Mouse (Mus musculus): ENCODE results near the gene Asic3. TPM values are rescaled to one million over a fixed set of nuclear protein-coding genes. Genes with fewer than 3 reads are reported as not detected.

Gene Asic3
- polyA plus RNA-seq, 1 experiment from 2014 or later: 0.09 TPM

- Histone ChIP-seq H3K4me2 (no peak overlapping the region), H3K9ac (no peak overlapping the region), H3K4me1 (replicated peaks) (0 out of 2 replicates have a peak, but pooled peaks cover 13% of the 10 kb centered on the region), H3K4me3 (no peak overlapping the region), H3K9me3 (replicated peaks) (no peaks in the 10 kb centered on the region), H3K36me3 (peaks cover 62% of the 10 kb centered on the region), H3K27ac (ENCODE audit: poor library complexity, severe bottlenecking) (no peak overlapping the region), H3K27me3 (replicated peaks) (no peaks in the 10 kb centered on the region)
- WGBS: 84% methylated on average over 5 of the region's 5 CpGs
- no peak for ATAC-seq (ENCODE audit: insufficient number of reproducible peaks, low FRiP score)
These were observed 12.1 kb upstream of the Asic3 start for GRCm38 (mm10) chr5:24400911-24401605.

DNA sequence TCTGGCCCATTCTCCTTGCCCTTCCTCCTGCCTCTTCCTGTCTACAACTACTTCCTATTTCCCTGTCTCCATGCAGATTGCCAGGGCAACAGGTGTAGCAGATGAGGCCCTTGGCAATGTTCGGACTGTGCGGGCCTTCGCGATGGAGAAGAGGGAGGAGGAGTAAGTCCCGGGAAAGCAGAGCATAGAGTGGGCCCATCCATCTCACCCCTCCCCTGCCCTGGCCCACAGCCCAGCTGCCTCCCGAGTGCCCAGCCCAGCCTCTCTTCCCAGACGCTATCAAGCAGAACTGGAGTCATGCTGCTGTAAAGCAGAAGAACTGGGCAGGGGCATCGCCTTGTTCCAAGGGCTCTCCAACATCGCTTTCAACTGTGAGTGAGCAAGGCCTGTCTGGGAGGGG is 11.2 kb upstream of the Asic3 start:
- Histone ChIP-seq H3K4me3 (no peak overlapping the region), H3K4me1 (replicated peaks) (0 out of 2 replicates have a peak, but pooled peaks cover 13% of the 10 kb centered on the region), H3K9me3 (replicated peaks) (no peaks in the 10 kb centered on the region), H3K27me3 (replicated peaks) (no peaks in the 10 kb centered on the region), H3K4me2 (no peak overlapping the region), H3K9ac (no peak overlapping the region), H3K36me3 (peaks cover 68% of the 10 kb centered on the region), H3K27ac (ENCODE audit: poor library complexity, severe bottlenecking) (no peak overlapping the region)
- WGBS: 75% methylated on average over 9 of the region's 9 CpGs
- no peak for ATAC-seq (ENCODE audit: insufficient number of reproducible peaks, low FRiP score)

- Histone ChIP-seq H3K4me1 (replicated peaks) (0 out of 2 replicates have a peak, but pooled peaks cover 11% of the 10 kb centered on the region), H3K4me2 (no peak overlapping the region)
- WGBS: 77% methylated on average over 6 of the region's 6 CpGs
These were observed 8.4 kb upstream of the Asic3 start for GRCm38 (mm10) chr5:24404594-24405360.

DNA sequence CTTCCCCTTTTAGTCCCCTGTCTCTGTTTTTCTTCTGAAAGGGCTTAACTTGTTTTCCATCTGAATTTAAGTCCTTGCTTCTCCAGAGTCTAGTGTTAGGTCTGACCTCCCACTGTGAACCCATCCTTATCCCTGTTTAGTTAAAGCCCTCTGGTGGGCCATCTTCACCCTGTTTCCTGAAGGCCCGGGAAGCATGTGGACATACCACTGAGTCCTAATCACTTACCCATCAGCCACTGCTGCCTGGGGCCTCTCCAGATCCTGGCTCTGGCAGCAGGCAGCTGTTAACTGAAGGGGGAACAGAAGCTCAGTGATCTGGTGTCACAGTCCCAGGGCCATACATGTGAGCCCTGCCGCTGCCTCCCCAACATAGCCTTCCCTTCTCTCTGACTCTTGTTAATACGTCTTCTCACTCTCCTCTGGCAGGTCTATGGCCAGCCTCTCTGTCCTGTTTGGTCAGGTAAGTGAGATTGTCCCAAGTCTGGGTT is 7.8 kb upstream of the Asic3 start:
- Histone ChIP-seq H3K4me3 (no peak overlapping the region), H3K27me3 (replicated peaks) (no peaks in the 10 kb centered on the region), H3K9me3 (replicated peaks) (no peaks in the 10 kb centered on the region), H3K9ac (no peak overlapping the region), H3K4me2 (no peak overlapping the region), H3K4me1 (replicated peaks) (0 out of 2 replicates have a peak, but pooled peaks cover 7% of the 10 kb centered on the region), H3K27ac (ENCODE audit: poor library complexity, severe bottlenecking) (no peak overlapping the region), H3K36me3 (peaks cover 87% of the 10 kb centered on the region)
- no peak for ATAC-seq (ENCODE audit: insufficient number of reproducible peaks, low FRiP score)
- 62% methylated on average over 3 of the region's 3 CpGs for WGBS

More at GRCm38 (mm10) chr5:24404594-24405360, 8.4 kb upstream of the Asic3 start:
- Histone ChIP-seq H3K9me3 (replicated peaks) (no peaks in the 10 kb centered on the region), H3K36me3 (peaks cover 92% of the 10 kb centered on the region), H3K27me3 (replicated peaks) (no peaks in the 10 kb centered on the region), H3K27ac (ENCODE audit: poor library complexity, severe bottlenecking) (no peak overlapping the region), H3K9ac (no peak overlapping the region), H3K4me3 (no peak overlapping the region)
- ATAC-seq (ENCODE audit: insufficient number of reproducible peaks, low FRiP score): no peak

GRCm38 (mm10) chr5:24408651-24409050 is 4.5 kb upstream of the Asic3 start:
- no peak overlapping the region for H3K9ac ChIP-seq
- H3K4me2 ChIP-seq: no peak overlapping the region
- ATAC-seq (ENCODE audit: insufficient number of reproducible peaks, low FRiP score): no peak
- H3K9me3 ChIP-seq (replicated peaks): no peaks in the 10 kb centered on the region
- 0 out of 2 replicates have a peak, but pooled peaks cover 7% of the 10 kb centered on the region for H3K4me1 ChIP-seq (replicated peaks)
- peaks cover 3% of the 10 kb centered on the region for H3K27me3 ChIP-seq (replicated peaks)
- H3K27ac ChIP-seq (ENCODE audit: poor library complexity, severe bottlenecking): no peak overlapping the region
- 87% methylated on average over 13 of the region's 13 CpGs for WGBS
- no peak overlapping the region for H3K4me3 ChIP-seq
- H3K36me3 ChIP-seq: peaks cover 55% of the 10 kb centered on the region

DNA sequence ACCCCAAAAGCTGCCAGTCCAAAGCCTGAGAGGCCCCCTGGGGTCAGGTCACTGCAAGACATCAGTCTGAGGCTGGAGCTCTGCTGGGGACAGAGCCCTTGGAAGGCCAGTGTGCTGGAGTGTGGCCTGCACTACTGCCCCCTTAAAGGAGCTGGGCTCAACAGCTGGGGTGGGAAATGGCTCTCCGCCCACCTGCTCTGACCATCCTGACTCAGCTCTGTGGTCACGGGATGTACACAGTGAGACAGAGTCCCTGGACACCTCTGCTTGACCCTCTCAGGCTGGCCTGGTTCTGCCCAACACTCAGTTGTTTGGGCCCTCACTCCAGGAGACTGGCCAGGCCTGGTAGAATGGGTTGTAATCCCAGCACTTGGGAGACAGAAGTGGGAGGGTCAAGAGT is 3.7 kb upstream of the Asic3 start:
- WGBS: 81% methylated on average over 2 of the region's 2 CpGs
- 0 out of 2 replicates have a peak, but pooled peaks cover 7% of the 10 kb centered on the region for H3K4me1 ChIP-seq (replicated peaks)
- H3K36me3 ChIP-seq: peaks cover 48% of the 10 kb centered on the region
- no peak for ATAC-seq (ENCODE audit: insufficient number of reproducible peaks, low FRiP score)
- H3K27me3 ChIP-seq (replicated peaks): peaks cover 11% of the 10 kb centered on the region
- H3K4me3 ChIP-seq: no peak overlapping the region
- no peak overlapping the region for H3K27ac ChIP-seq (ENCODE audit: poor library complexity, severe bottlenecking)
- no peaks in the 10 kb centered on the region for H3K9me3 ChIP-seq (replicated peaks)
- no peak overlapping the region for H3K9ac ChIP-seq
- no peak overlapping the region for H3K4me2 ChIP-seq

DNA sequence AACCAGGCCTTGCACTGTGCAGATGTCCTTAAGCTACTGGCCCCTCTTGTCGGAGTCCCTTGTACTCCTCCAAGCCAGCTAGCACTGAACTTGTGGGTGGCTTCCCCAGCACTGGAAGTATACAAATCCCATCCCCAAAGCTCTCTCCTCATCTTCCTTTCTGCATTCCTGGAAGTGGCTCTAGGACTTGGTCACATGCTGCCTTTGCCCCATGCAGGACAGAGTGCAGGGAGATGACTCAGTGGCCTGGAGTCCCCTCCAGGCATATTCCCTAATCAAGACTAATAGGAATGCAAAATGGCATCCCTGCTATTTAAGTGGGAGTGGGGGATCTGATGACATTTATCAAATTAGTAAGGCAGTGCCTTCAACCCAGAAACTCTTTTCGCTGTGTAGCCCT is 1.1 kb upstream of the Asic3 start:
- Histone ChIP-seq H3K27me3 (replicated peaks) (peaks cover 23% of the 10 kb centered on the region), H3K4me3 (no peak overlapping the region), H3K4me2 (no peak overlapping the region), H3K36me3 (peaks cover 23% of the 10 kb centered on the region), H3K4me1 (replicated peaks) (peaks cover 13% of the 10 kb centered on the region), H3K9ac (no peak overlapping the region), H3K27ac (ENCODE audit: poor library complexity, severe bottlenecking) (no peak overlapping the region), H3K9me3 (replicated peaks) (no peaks in the 10 kb centered on the region)
- ATAC-seq (ENCODE audit: insufficient number of reproducible peaks, low FRiP score): no peak
- WGBS: 64% methylated on average over 2 of the region's 2 CpGs

GRCm38 (mm10) chr5:24413938-24414337 is 746 bp downstream of the Asic3 start:
- Histone ChIP-seq H3K27ac (ENCODE audit: poor library complexity, severe bottlenecking) (no peak overlapping the region), H3K4me3 (no peak overlapping the region), H3K9me3 (replicated peaks) (no peaks in the 10 kb centered on the region), H3K4me1 (replicated peaks) (peaks cover 13% of the 10 kb centered on the region), H3K4me2 (no peak overlapping the region), H3K36me3 (peaks cover 6% of the 10 kb centered on the region), H3K9ac (no peak overlapping the region), H3K27me3 (replicated peaks) (peaks cover 25% of the 10 kb centered on the region)
- 79% methylated on average over 13 of the region's 13 CpGs for WGBS
- no peak for ATAC-seq (ENCODE audit: insufficient number of reproducible peaks, low FRiP score)

DNA sequence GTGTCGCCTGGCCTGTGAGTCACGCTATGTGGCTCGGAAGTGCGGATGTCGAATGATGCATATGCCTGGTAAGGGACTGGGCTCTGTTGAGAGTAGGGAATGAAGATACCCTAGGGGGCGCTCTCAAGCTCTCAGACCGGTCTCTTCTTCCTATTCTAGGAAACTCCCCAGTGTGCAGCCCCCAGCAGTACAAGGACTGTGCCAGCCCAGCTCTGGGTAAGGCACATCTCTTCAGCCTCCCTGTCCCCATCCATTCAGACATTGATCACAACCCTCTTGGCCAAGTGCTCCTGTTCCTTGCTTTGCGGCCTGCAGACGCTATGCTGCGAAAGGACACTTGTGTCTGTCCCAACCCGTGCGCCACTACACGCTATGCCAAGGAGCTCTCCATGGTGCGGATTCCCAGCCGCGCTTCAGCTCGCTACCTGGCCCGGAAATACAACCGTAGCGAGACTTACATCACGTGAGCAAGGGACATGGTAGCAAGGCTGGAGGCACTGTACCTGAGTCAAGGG is 3.1 kb downstream of the Asic3 start:
- peak overlapping the region; percentile 45; the same call in 1 of the 2 replicates for H3K4me2 ChIP-seq
- H3K4me1 ChIP-seq (replicated peaks): peaks cover 13% of the 10 kb centered on the region
- peaks cover 25% of the 10 kb centered on the region for H3K27me3 ChIP-seq (replicated peaks)
- no peak overlapping the region for H3K4me3 ChIP-seq
- 0 out of 2 replicates have a peak overlapping the region, but pooled peaks have one; percentile 24 for H3K9ac ChIP-seq
- 2% methylated on average over 21 of the region's 21 CpGs for WGBS
- ATAC-seq (ENCODE audit: insufficient number of reproducible peaks, low FRiP score): peak; percentile 55
- H3K27ac ChIP-seq (ENCODE audit: poor library complexity, severe bottlenecking): no peak overlapping the region
- H3K9me3 ChIP-seq (replicated peaks): no peaks in the 10 kb centered on the region
- H3K36me3 ChIP-seq: peaks cover 21% of the 10 kb centered on the region

DNA sequence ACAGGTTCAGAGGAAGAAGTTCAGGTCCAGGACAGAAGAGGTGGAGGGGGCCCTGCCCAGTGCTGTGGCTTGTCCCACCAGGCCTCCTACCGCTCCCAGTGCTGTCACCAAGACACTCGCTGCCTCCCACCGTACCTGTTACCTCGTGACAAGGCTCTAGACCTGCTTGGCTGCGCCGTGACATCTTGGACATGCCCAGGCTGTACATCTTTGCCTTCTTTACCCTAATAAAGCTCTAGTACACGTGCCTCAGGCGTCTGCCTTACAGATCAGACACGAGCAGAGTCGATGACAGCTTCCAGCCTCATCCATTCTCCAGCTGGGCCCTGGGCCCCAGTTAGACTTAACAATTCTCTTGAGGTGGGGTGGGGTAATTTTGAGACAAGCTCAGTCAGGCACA is 4.4 kb downstream of the Asic3 start:
- Histone ChIP-seq H3K27me3 (replicated peaks) (peaks cover 25% of the 10 kb centered on the region), H3K9ac (no peak overlapping the region), H3K4me3 (no peak overlapping the region), H3K27ac (ENCODE audit: poor library complexity, severe bottlenecking) (no peak overlapping the region), H3K4me1 (replicated peaks) (peaks cover 15% of the 10 kb centered on the region), H3K4me2 (no peak overlapping the region), H3K36me3 (peaks cover 21% of the 10 kb centered on the region), H3K9me3 (replicated peaks) (no peaks in the 10 kb centered on the region)
- no peak for ATAC-seq (ENCODE audit: insufficient number of reproducible peaks, low FRiP score)
- WGBS: 78% methylated on average over 10 of the region's 10 CpGs

DNA sequence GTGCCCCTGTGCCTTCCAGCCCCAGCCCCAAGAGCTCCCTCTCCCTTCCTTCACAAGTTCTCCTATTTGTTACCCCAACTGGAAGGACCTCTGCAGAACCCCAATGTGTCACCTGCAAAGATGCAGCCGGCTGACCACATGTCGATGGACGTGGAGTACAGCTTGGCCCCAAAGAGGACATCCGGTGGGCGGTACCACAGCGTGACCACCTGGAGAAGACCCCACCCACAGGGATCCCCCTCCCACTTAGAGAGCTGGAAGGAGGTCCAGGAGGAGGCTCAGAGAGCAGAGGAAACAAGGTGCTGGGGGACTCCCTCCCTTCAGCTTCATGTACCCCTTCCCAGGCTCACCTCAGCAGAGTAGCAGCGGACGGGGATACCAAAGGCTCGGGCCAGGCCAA is 7.2 kb downstream of the Asic3 start:
- Histone ChIP-seq H3K9ac (no peak overlapping the region), H3K27me3 (replicated peaks) (peaks cover 8% of the 10 kb centered on the region; the same call in 1 of the 2 replicates), H3K4me3 (no peak overlapping the region), H3K36me3 (peaks cover 21% of the 10 kb centered on the region), H3K27ac (ENCODE audit: poor library complexity, severe bottlenecking) (no peak overlapping the region), H3K4me1 (replicated peaks) (peaks cover 27% of the 10 kb centered on the region), H3K9me3 (replicated peaks) (no peaks in the 10 kb centered on the region), H3K4me2 (no peak overlapping the region)
- ATAC-seq (ENCODE audit: insufficient number of reproducible peaks, low FRiP score): no peak
- WGBS: 89% methylated on average over 9 of the region's 9 CpGs
